Mouse (Mus musculus) spleen, postnatal 0 days (tissue): ENCODE measurements around the gene Irf5. TPM values are rescaled to one million over a fixed set of nuclear protein-coding genes. Genes with fewer than 3 reads are reported as not detected.

ENCODE experiments used
- polyA plus RNA-seq: library from polyadenylated mRNA; unstranded; fragments of >200 nt; fragmentation: Nextera tagmentation; extraction: Ambion mirVana; gene quantifications from 2 replicates; pipeline ENCODE4 v1.2.1, GENCODE M21; 2015

Irf5 gene
- polyA plus RNA-seq = 15.0 and 22.0 TPM in 2 replicates

DNA sequence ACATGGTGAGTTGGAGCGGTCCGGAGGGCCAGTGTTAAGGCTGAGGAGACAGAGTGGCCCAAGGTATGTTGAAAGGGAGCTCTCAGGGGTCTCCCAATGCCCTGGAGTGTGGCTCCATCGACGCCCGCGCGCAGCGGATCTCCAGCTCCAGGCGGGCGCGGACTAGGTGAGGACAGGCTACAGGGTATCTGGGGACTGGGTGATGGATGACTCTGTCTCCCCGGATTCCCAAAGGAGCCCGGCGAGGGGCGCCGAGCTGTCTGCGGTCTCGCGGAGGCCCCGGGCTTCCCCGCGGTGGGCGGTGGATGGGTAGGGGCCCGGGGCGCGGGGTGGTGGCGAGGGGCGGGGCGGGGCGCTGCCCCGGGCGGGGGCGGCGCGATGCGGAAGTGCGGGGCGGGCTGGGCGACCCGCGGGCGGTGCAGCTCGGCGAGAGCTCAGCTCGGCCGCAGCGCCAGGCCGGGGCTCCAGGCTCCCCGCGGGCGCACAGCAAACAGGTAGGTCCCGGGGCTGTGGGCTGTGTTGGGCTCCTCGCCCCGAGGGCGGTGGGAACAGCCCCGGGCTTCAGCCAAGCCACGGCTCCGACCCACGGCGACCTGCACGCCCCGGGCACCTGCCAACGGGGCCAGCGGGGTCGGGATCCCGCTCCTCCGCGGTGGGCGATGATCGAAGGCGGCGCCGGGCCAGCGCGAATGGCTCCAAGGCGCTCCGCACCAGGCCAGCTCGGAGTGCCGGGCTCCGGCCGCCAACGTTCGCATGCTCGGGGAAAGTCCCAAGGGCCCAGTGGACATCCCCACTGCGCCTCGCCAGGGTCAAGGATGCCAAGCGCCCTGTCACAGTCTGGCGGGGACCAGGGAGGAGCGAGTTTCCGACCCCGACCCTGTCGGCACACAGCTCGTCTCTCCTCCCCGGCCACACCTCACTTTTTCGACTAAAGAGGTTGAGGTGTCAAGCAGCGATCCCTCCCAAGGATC, at the start of gene Irf5:
Gene Irf5 (plus strand): TSS at position 345 of the 971 bp plus-strand sequence.

DNA sequence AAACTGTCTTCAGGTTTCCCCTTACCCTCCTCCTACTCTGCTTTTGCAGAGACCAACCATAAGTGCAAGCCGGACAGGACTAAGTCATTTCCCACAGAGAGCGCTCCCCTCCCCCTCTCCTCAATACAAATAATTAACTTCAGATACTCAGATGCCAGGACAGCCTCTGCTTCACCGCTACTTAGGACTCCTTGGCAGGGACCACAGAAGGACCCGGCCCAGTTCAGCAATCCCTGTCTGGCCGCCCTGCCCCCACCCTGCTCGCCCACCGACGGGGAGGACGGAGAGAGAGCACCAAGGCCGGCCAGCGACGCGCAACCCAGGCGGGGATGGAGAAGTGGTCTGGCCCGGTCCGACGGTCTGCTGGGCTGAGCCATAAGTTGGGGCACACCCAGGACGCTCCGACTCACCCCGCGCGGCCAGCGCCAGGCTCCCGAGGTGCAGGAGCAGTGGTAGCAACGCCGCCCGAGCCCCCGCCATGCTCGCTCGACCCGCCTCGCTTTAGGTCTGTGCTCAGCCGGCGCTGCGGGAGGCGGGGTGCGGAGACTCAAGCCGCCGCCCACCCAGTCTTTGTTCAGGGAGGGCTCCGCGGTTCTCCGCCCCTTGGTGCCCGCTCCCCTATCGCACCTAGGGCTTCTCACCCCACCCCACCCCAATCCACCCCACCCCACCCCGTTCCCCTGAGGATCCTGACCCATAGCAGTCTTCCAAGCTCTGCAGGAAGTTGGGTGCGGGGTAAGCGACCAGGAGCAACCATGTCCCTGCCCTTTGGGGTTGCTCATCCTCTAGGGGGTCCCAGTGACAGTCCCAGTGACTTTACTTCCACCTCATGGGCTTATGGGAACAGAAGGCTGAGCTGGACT, 18.7 kb upstream of the Irf5 start, which contains the start of gene Kcp:
Gene Kcp (minus strand): TSS at position 506 of the 863 bp plus-strand sequence.

Other genes starting within 250 kb of the Irf5 start
- gene Fam71f2, start 247.0 kb upstream of the Irf5 start, polyA plus RNA-seq = 0.19 and 0.39 TPM in 2 replicates
- gene Fam71f1, start 207.5 kb upstream of the Irf5 start, polyA plus RNA-seq = not detected in 2 replicates
- gene Calu, start 178.6 kb upstream of the Irf5 start, polyA plus RNA-seq = 78.6 and 88.1 TPM in 2 replicates
- 0.29 and 0.31 TPM in 2 replicates for gene Opn1sw, start 138.2 kb upstream of the Irf5 start, polyA plus RNA-seq
- gene Ccdc136, start 130.3 kb upstream of the Irf5 start, polyA plus RNA-seq = 1.1 and 1.7 TPM in 2 replicates
- 1.1 and 1.5 TPM in 2 replicates for gene Flnc, start 93.4 kb upstream of the Irf5 start, polyA plus RNA-seq
- gene Atp6v1f, start 58.9 kb upstream of the Irf5 start, polyA plus RNA-seq = 181 and 203 TPM in 2 replicates
- not detected in 2 replicates for gene Atp6v1fnb, start 55.2 kb upstream of the Irf5 start, polyA plus RNA-seq
- 7.0 and 9.4 TPM in 2 replicates for gene Kcp, start 18.7 kb upstream of the Irf5 start, polyA plus RNA-seq
- 36.2 and 40.6 TPM in 2 replicates for gene Tnpo3, start 83.3 kb downstream of the Irf5 start, polyA plus RNA-seq
- gene Tspan33, start 167.6 kb downstream of the Irf5 start, polyA plus RNA-seq = 169 and 210 TPM in 2 replicates
- 8.7 and 11.2 TPM in 2 replicates for gene Smo, start 208.9 kb downstream of the Irf5 start, polyA plus RNA-seq
- 6.2 and 6.3 TPM in 2 replicates for gene Ahcyl2, start 241.4 kb downstream of the Irf5 start, polyA plus RNA-seq